Mouse (Mus musculus) testis, adult 2 months (tissue): ENCODE measurements around the gene Dleu7.

ENCODE experiments used
- CTCF ChIP-seq: fragments of 200-500 bp; IDR thresholded peaks from 2 replicates; pipeline ENCODE4 v1.5.1; 2012; ENCODE audit warnings: low read depth, mild to moderate bottlenecking, inconsistent platforms, low read length, moderate library complexity; ENCODE audit not compliant: control insufficient read depth, insufficient read depth, insufficient replicate concordance
- POLR2A ChIP-seq: fragments of 200-500 bp; IDR thresholded peaks from 2 replicates; pipeline ENCODE4 v1.6.1; 2012; ENCODE audit warnings: low read depth, mild to moderate bottlenecking, inconsistent platforms, low read length, moderate library complexity; ENCODE audit not compliant: control insufficient read depth

DNA sequence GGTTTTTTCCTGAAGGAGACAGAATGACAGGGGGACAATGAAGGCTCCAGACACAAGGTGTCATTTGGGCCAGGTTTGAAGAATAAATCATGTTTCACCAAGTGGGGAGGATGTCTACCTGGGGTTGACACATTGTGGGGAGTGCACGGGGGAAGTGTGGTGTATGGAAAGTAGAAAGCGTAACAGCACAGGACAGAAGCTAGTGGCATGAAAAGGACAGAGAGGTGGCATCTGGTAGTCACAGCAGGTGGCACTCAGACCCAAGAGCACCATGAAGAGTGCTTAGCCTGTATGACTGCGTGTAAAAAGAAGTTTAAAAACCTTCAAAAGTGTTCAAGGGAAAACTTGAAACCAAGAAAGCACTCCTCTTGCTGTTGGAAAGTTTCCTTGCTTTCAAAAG lies 42.8 kb downstream of the Dleu7 start:
- TF ChIP-seq CTCF (no peak), POLR2A (no peak)
